Mouse (Mus musculus) lung, postnatal 4 days (tissue): ENCODE measurements around the gene Car2.

Experiments used
- DNase-seq, 2 experiments: peaks; one replicate each; pipeline ENCODE4 v3.0.0; 2021

Gene Car2

DNA sequence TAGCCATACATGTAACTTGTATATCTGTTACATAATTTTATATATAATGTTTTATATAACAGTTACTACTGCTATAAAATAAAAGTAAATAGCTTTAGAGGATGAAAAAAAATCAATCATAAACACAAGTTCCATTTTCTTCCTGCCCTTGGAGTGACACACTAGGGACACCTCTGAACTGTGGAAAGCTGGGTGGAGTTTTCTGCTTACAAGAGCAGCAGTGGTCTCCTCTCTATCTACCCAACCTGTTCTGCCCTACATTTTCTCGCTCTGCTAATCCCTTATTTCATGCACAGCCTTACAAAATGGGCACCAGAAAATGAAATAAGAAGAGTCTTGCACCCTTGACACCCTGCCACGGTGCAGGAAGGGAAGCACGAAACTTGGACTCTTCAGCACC lies 6.8 kb upstream of the Car2 start:
- no peak for DNase-seq

DNA sequence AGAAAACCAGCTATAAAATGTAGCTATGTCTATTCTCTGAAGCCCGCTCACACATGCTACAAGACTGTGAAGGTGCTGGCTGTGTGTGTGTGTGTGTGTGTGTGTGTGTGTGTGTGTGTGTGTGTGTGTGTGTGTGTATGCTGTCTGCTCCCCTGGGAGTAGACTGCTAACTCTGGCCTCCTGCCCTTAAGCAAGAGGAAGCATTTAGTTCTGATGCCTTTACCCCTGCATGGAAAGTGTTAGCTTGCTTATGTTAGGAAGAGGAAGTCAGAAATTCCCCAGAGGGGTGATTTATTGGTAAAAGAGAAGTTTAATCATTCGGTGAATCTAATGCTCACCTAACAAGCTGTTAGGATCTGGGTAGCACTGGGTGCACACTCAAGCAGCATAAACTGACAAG lies 5.8 kb upstream of the Car2 start:
- DNase-seq: no peak

DNA sequence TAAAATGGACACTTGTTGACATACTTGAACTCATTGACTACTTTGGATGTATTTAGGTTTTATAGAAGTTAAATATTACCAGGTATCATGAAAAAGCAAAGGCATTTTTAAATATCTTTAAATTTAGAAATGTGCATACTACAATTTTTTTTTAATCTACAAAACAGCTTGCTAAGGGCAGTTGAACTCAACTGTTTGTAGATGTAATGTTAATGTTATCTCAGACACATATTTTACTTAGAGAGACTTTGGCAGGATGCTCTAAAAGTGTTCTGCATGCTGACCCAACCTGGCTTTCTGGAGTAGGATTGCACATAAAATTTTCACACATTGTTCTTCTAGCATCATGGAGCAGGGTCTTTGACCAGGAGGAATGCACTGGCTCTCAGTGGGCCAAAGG lies 4.1 kb upstream of the Car2 start:
- DNase-seq: no peak

DNA sequence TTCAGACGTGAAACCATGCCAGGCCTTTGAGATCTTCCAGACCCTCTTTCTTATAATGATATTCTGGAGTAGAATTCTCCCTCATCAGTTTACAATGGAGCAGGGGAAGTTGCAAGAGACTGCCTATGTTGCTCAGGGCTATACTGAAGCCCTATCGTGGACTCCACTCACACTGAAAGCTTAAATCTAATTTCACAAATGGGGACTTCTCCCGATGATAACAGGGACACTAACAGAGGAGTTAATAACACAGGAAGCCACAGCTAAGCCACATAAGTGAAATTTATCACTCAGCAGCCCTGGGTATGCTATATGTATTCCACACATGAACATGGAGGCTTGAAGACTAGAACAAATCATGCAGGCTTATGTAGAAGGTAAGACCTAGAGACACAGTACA lies 3.3 kb upstream of the Car2 start:
- DNase-seq: no peak

DNA sequence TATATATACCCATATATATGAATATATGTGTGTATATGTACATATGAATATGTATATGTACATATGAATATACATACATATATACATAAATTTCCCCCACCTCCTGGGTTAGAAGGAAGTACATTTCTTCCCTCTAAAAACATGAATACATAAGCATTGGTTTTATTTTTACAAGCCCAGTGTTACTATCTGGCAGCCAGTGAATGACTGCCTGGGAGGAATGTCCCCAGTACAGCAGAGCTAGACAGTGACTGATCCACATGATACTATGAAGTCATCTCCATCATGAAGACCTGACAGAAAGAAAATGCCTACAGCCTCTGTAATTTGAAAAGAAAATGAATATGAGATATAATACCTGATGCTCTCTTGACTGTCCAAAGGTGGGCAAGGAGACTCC lies 1.2 kb upstream of the Car2 start:
- DNase-seq: no peak

DNA sequence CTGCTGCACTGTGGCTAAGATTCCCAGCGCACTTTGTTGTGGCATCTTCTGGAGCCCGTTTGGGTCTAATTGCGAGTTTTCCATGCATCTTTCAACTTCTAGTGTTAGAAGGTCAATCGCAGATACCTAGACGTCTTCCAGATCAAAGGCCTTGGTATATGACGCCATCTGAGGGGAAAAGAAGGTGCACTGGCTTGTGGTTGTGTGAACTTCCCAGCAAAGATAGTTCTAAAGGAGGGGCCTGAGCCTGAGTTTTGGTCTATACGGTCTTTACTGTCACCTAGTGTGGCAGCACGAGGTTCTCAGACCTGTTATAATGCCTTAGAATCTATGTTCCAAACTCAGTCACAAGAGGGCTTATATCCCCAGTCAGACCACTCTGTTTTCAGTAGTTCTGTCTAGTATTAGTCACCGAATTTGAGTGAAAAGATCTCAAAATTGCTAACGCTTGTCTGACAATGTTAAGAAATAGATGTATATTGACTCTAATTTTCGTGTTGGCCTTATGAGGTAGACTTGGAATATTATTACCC lies 1.1 kb downstream of the Car2 start:
- DNase-seq: no peak

DNA sequence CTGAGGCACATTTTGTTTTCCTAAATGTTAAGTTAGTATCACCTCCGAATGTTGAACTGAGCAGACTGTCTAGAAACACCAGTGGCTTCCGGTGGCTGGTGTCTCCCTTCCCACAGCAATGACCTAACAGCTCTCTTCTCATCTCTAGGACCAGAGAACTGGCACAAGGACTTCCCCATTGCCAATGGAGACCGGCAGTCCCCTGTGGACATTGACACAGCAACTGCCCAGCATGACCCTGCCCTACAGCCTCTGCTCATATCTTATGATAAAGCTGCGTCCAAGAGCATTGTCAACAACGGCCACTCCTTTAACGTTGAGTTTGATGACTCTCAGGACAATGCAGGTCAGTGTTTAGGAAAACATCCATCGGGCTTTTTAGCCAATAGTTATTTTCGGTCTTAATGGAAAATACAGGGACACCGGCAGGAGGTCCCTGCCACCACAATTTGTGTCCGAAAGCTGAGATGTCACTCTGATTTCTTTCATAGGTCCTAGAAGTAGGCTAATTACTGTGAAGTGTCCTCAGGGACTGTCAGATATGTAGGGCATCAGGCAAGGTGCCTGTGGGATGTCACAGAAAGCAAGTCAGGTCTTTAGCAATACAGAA lies 1.7 kb downstream of the Car2 start:
- peak; percentile 44 to 56 for DNase-seq

DNA sequence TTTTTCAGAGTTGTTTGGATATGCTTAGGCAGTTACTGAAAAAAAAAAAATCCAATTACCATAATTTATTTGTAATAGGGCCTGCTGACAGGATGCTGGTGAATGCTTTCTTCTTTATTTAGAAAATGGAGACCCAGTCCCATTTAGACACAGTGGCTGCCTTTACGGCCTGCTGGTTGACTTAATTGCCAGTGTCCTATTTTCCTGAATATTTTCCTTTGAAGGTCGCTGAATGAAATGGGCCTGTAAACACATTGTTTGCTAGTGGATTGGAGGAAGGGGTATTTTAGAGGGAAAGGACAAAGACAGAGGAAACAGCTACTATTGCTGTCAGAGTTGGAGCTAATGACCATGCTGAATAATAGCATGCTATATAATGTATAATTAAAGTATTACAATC lies 2.5 kb downstream of the Car2 start:
- DNase-seq: no peak

DNA sequence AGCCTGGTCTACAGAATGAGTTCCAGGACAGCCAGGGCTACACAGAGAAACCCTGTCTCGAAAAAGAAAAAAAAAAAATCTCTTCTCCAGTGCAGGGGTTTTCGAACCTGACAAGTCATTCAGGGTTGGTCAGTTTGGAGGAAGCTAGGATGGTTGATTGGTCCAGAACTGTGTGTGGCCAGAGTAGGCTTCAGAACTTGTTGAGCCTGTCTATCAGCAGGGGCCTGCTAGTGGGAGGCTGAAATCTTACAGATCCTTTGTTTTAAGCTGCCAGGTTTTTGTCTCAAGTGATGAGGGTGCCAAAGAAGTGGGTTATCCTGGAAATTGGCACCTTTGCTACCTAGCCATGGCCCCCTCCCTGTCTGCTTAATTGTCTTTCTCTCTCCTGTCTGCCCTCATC lies 3.0 kb downstream of the Car2 start:
- DNase-seq: no peak

DNA sequence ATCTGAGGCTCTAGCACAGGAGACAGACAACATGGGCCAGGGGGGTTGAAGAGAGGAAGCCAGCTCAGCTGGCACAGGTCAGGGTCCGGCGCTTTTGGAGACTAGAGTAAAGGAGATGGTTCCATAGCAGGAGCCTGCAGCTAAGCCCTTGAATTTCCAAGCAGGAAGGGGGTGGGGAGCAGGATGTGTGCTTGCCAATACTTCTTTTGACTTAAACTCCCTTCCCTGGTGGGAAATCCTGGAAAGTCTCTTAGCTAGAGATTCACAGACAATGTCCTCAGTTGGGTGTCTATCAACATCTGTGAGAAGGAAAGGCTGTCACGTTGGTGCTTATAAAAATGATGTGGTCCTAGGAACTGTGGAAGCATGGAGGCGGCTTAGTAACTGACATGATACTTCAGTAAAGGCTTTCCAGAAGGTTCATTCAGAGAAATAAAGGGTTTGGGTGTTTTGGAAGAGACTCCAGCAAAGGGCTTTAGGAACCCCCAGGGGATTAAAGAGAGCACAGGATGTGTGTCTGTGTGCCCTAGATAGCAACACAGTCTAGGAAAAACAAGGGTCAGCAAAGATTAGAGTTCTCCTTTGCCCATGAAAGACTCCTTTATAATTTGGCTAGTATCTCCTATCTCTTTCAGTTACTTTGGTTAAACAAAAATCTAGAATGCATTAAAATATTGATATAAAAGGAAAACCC lies 3.8 kb downstream of the Car2 start:
- peak; percentile 52 to 63 for DNase-seq

DNA sequence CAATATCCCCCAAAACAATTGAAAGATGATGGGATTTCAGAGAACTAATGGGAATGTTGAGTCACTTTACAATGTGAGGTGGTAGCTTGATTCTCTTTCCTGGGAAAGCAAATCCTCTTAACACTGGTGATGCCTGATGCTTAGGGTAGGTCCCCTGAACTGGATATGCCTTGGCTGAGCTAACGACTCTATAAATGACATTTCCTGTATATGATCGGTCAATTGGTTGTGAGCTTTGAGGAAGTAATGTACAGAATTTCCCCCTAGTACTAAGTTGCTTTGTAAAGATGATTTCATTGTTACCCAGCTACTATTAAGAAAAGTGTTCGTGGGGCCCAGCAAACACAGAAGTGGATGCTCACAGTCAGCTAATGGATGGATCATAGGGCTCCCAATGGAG lies 6.9 kb downstream of the Car2 start:
- DNase-seq: no peak

DNA sequence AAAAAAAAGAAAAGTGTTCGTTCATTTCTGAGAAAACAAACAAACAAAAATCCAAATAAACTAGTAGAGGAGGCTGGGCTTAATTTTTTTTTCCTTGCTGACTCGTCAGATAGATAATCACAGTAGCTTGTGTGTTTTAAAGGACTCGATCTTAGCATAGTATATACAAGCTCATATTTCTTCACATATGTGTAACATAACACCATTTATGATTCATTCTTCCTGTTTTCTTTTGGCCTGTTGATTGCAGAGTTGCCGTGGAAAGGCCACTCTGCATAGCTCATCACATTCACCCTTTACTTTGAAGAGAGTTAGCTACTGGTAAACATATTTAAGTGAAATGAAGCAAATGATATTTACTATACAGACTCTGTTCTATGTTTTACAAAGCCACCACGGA lies 7.6 kb downstream of the Car2 start:
- DNase-seq: no peak

DNA sequence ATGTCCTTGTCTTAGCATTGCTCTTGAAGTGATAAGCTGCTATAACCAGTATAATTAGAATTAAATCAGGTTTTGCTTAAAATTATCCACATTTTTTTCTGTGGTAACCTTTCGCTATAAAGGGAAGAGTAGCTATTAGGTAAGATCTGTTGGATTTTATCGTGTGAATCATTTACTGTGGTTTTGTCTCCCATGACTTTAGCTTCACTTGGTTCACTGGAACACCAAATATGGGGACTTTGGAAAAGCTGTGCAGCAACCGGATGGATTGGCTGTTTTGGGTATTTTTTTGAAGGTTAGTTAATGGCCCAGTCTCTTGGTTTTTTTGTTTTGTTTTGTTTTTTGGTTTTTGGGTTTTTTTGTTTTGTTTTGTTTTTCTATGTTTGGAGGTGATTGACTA lies 9.3 kb downstream of the Car2 start:
- DNase-seq: no peak

DNA sequence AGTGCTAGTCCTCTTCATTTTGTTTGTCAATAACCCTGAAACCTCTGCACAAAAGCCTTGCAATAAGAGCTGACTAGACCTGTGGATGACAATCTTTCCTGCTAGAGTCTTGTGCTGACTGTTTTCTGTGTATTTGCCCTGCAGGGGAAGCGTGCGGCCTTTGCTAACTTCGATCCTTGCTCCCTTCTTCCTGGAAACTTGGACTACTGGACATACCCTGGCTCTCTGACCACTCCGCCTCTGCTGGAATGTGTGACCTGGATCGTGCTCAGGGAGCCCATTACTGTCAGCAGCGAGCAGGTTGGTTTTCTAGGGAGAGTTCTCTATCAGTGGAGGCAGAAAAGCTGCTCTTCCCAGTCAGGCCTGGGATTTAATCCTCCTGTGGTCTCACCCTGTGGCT lies 11.7 kb downstream of the Car2 start:
- no peak for DNase-seq

DNA sequence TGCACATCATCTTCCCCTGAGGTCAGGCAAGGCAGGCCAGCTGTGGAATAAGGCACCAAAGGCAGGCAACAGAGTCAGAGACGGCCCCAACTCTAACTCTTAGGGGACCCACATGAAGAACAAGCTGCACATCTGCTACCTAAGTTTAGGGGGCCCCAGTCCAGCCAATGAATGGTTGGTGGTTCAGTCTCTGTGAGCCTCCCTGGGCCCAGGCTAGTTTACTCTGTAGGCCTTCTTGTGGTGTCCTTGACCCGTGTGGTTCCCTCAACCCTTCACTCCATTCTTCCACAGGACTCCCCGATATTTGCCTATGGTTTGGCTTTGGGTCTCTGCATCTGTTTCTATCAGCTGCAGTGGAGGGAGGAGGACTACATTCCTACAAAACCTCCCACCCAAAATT lies 17.3 kb downstream of the Car2 start:
- no peak for DNase-seq

DNA sequence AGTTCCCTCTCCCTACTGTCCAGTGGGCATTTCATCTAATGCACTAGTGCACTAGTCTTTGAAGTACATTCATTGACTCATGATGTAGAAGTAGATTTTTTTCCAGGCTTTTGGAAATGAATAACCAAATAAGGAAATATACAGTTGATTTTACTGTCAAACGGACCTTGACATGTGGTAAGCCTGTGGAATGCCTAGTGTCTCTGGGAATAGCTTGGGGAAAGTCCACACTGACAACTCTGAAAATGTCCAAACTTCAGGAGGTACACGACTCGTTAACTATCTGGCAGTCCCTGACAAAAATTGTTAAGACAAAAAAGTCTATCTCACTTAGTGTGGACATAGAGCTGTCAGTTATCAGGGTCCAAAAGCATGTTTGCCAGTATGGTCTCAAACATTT lies 18.1 kb downstream of the Car2 start:
- no peak for DNase-seq

DNA sequence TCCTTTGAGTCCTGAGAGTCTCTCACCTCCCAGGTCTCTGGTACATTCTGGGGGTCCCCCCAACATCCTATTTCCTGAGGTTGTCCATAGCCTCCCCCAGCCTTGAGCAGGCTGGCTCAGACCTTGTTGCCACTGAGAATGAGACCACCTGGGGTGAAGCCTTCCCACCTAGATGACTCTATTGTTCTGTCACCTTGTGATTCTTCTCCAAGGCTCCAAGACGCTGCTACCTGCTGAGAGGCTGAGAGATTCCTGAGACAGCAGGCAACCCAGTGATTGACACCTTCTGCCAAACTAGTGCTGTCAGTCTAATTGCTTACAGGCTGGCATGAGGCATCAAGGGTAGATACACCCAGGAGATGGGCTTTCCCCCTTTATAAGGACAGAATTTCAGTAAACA lies 21.2 kb downstream of the Car2 start:
- DNase-seq: no peak

DNA sequence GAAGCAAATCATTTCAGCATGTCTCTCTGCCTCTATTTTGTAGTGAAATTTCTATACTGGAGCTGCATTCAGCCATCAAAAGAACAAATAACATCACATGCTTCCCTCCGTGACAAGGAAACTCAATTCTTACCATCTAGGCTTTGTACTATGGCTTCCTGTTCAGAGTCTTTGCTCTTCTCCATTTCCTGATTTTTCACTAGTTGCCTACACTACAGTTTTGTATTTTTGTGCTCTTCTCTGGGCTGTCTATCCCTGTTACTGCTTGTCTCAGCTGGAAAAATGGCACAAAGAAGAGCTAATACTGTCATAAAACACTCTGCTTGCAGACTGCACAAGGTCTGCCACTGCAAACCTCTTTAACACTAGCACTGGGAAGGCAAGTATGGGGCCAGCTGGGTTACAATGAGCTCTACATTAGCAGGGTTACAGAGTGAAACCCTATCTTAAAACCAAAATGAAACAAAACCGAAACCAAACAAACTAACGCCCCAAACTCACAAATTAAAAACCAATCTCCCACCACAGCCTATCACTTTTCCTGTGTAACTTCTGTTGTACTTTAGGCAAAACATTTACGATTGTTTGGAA lies 26.0 kb downstream of the Car2 start:
- DNase-seq: no peak

DNA sequence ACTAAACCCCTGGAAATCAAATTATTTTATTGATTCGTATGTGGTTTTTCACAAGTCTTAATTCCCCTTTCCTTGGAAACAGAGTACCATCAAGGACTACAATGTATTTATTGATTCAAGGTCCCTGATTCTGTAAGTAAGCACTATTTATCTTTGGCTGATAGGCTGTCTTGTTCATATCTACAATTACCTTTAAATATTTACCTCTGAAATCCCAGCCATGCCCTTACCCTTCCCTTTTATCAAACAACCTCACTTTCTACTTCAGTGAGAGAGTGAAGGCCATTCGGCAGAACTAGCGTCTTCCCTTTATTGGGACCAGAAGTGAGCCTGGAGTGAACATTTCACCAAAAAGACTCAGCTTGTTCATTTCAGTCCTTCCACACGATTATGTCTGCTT lies 27.7 kb downstream of the Car2 start:
- DNase-seq: no peak

DNA sequence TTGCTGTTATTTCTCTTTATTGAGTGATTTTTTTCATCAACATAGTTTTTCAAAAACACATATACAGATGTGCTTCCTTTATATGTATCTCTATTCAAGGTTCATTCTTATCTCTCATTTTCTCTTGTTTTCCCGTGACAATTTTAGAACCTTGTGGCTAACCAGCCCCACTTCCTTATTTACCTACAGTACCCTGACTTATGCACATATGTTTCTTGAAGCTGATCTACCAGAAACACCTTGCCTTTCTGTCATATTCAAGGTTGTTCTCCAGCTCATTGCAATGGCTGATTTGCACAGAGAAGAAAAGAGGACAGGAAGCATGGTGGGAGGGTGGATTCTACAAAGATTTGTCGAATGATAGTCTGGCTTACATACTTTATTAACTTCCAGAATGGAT lies 29.3 kb downstream of the Car2 start:
- DNase-seq: no peak

DNA sequence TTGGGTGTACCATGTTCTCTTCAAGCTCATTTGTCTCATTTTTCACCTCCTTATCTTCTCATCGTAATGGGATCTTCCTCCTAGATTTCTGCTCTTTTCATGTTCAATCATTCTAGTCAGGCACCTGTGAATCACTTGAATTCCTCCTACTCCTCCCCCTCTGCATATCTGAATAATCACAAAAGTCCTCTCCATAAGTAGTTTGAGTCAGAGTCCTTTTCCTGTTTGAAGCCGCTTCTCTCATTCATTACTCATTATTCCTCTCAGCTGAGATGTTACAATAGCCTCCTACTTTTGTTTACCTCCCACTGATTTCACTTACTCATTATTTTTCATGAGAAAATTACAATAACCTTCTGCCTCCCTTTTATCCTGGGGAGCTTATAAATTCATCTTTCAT lies 31.2 kb downstream of the Car2 start:
- no peak for DNase-seq

DNA sequence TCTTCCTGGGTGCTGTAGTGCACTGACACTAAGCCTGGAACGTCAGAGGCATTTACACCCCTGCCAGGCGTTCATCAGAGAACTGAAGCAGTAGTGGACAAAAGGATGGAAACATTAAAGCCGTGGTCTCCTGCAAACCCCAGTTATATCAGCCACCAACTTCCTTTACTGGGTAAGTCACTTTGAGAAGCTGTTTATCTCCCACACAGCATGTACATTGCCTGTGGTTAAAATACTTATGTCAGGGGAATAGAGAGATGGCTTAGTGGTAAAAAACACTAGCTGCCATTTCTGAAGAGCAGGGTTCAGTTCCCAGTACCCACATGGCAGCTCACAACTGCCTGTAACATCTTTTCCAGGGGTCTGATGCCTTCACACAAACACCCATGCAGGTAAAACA lies 58.6 kb downstream of the Car2 start:
- no peak for DNase-seq

DNA sequence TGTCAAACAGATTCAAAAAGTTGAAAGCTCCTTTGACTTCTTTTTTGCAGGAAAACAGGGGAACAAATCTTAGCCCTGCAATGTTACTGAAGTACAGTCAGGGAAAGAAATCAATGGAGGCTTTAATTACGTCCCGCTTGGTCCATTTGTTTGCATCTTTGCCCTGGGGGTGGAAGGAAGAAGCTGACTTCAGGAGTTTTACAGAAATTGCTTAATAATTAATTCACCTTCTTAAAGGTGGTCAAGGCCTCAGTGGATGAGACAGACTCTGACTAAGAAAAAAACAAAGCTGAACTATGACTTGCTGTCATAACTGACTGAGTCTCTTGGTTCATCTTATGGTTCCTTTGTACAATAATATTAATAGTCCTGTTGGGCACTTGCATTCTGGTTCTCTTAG lies 59.6 kb downstream of the Car2 start:
- DNase-seq: no peak

DNA sequence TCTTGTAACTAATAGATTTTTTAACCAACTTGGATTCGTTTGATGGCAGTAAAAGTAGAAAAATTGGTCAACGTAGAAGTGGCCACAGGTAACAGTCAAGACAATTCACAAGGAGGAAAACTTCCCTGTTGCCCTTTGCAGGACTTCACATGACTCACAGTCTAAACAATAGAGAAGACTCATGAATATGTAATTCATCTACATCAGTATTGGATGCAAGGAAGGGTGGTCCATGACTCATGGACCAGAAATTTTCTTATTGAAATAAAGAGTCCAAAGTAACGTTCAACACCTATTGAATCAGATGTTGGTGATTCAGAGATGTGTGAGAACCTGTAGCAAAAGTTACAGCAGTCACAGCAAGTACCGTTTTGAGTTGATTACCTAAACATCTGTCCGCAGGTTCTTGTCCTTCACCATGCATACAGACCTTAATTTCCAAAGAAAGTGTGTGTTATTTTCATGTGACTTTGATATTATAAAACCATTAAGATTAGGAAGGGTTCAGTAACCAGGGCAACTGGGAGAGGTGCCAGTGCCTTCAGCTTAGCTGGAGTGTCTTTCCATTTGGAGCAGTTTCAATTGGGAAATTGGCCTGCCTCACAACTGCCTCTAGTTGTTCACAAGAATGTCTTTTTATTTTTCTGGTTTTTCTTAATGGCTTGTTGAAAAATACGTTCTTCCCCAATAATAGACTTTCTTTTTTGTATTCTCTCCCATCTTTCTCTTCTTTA lies 62.2 kb downstream of the Car2 start:
- peak; percentile 20 to 57 for DNase-seq
